Mouse (Mus musculus): ENCODE results near the gene Elavl1.

- TF ChIP-seq CTCF (IDR thresholded peaks at IDR 0.05; ENCODE audit: low read depth, low read length), result no peak
- TF ChIP-seq POLR2A (IDR thresholded peaks at IDR 0.05; ENCODE audit: borderline replicate concordance, low read depth, low read length), result no peak
Observed at GRCm38 (mm10) chr8:4355455-4355854, 30.2 kb upstream of the Elavl1 start.
